Mouse (Mus musculus) embryo, embryonic 10 days (tissue): ENCODE results near the gene Cog5.
"Not testable (repeated sequence)": the region's sequence is repeated elsewhere in the genome, so short reads cannot be mapped to it uniquely, and the experiment has no call there.

Source experiments
- DNase-seq: peaks from one replicate; pipeline ENCODE4 v3.0.0-alpha.2; 2015; ENCODE audit warnings: low spot score

Cog5 gene

GRCm38 (mm10) chr12:31654197-31654964 lies at the start of gene Cog5, which contains the start of gene Dus4l:
TSS of gene Cog5 (plus strand) at chr12:31654869.
TSS of gene Dus4l (minus strand) at chr12:31654826.
- peak; percentile 95 for DNase-seq

GRCm38 (mm10) chr12:31604894-31605293 lies 49.8 kb upstream of the Cog5 start:
- DNase-seq: peak; percentile 62

- DNase-seq: no peak
These were observed 46.5 kb upstream of the Cog5 start for GRCm38 (mm10) chr12:31608138-31608537.

GRCm38 (mm10) chr12:31613353-31613752 lies 41.3 kb upstream of the Cog5 start:
- no peak for DNase-seq

GRCm38 (mm10) chr12:31620106-31620505 lies 34.6 kb upstream of the Cog5 start:
- no peak for DNase-seq

- no peak for DNase-seq
These were observed 29.7 kb upstream of the Cog5 start for GRCm38 (mm10) chr12:31625016-31625415.

GRCm38 (mm10) chr12:31628396-31628795 lies 26.3 kb upstream of the Cog5 start:
- DNase-seq: not testable (repeated sequence)

- peak; percentile 47 for DNase-seq
These were observed 20.7 kb upstream of the Cog5 start for GRCm38 (mm10) chr12:31633970-31634342.

- peak; percentile 78 for DNase-seq
These were observed 20.1 kb upstream of the Cog5 start, which contains the start of gene Bcap29 for GRCm38 (mm10) chr12:31634343-31635239. TSS of gene Bcap29 (minus strand) at chr12:31634658.

- no peak for DNase-seq
These were observed 19.4 kb upstream of the Cog5 start for GRCm38 (mm10) chr12:31635240-31635607.

GRCm38 (mm10) chr12:31653611-31654010 lies 1.1 kb upstream of the Cog5 start:
- DNase-seq: no peak

GRCm38 (mm10) chr12:31654965-31655477 lies 352 bp downstream of the Cog5 start:
- peak; percentile 51 for DNase-seq

GRCm38 (mm10) chr12:31656841-31657240 lies 2.2 kb downstream of the Cog5 start:
- DNase-seq: no peak

GRCm38 (mm10) chr12:31665999-31666398 lies 11.3 kb downstream of the Cog5 start:
- no peak for DNase-seq

- no peak for DNase-seq
These were observed 12.5 kb downstream of the Cog5 start for GRCm38 (mm10) chr12:31667187-31667586.

- no peak for DNase-seq
These were observed 32.0 kb downstream of the Cog5 start for GRCm38 (mm10) chr12:31686679-31687078.

- no peak for DNase-seq
These were observed 38.6 kb downstream of the Cog5 start for GRCm38 (mm10) chr12:31693278-31693677.

GRCm38 (mm10) chr12:31700623-31701347 lies 46.1 kb downstream of the Cog5 start:
- DNase-seq: peak; percentile 19

- DNase-seq: no peak
These were observed 46.7 kb downstream of the Cog5 start for GRCm38 (mm10) chr12:31701411-31701810.

GRCm38 (mm10) chr12:31703904-31704303 lies 49.2 kb downstream of the Cog5 start:
- peak; percentile 10 for DNase-seq

- DNase-seq: no peak
These were observed 51.5 kb downstream of the Cog5 start for GRCm38 (mm10) chr12:31706168-31706567.

GRCm38 (mm10) chr12:31707531-31707930 lies 52.9 kb downstream of the Cog5 start:
- no peak for DNase-seq
